Mouse (Mus musculus) neural tube, embryonic 11.5 days (tissue): ENCODE measurements around the gene Prok2. TPM values are rescaled to one million over a fixed set of nuclear protein-coding genes. Genes with fewer than 3 reads are reported as not detected.

Experiments used
- ATAC-seq: fragments of 200-750 bp; cut with Nextera tagmentation; 2 replicates; pipeline ENCODE4 v1.8.0; 2017; ENCODE audit warnings: moderate number of reproducible peaks, mild to moderate bottlenecking, moderate TSS enrichment, moderate library complexity; ENCODE audit not compliant: insufficient read depth, low FRiP score, low TSS enrichment
- DNase-seq: peaks from one replicate; pipeline ENCODE4 v3.0.0-alpha.2; 2015; ENCODE audit warnings: low spot score
- H3K27ac ChIP-seq: fragments of 300-500 bp; sonication (generic); 2 replicates; pipeline ENCODE4 v1.5.1; 2014; ENCODE audit warnings: low read depth, mild to moderate bottlenecking, low read length
- H3K27me3 ChIP-seq: fragments of 300-500 bp; sonication (generic); 2 replicates; pipeline ENCODE4 v1.6.1; 2014; ENCODE audit warnings: mild to moderate bottlenecking, low read length, mixed read lengths; ENCODE audit not compliant: control insufficient read depth, insufficient read depth
- H3K36me3 ChIP-seq: fragments of 300-500 bp; sonication (generic); 2 replicates; pipeline ENCODE4 v1.6.1; 2014; ENCODE audit warnings: mild to moderate bottlenecking, low read length, moderate library complexity, mixed read lengths; ENCODE audit not compliant: control insufficient read depth, insufficient read depth
- H3K4me1 ChIP-seq: fragments of 300-500 bp; sonication (generic); 2 replicates; pipeline ENCODE4 v1.6.1; 2014; ENCODE audit warnings: low read length, mixed read lengths; ENCODE audit not compliant: control insufficient read depth, insufficient read depth
- H3K4me2 ChIP-seq: fragments of 300-500 bp; sonication (generic); 2 replicates; pipeline ENCODE4 v1.6.1; 2014; ENCODE audit warnings: low read depth, mild to moderate bottlenecking, moderate library complexity
- H3K4me3 ChIP-seq: fragments of 300-500 bp; sonication (generic); 2 replicates; pipeline ENCODE4 v1.5.1; 2014; ENCODE audit warnings: low read depth, low read length
- H3K9ac ChIP-seq: fragments of 300-500 bp; sonication (generic); 2 replicates; pipeline ENCODE4 v1.6.1; 2014; ENCODE audit warnings: mild to moderate bottlenecking, low read length
- H3K9me3 ChIP-seq: fragments of 300-500 bp; sonication (generic); 2 replicates; pipeline ENCODE4 v1.6.1; 2016; ENCODE audit warnings: low read length; ENCODE audit not compliant: control insufficient read depth
- WGBS: fragments of 180-500 bp; shearing (Covaris S2); extraction: QIAGEN DNeasy Blood & Tissue Kit; methylation state at CpG from one replicate; pipeline ENCODE4 v1.1.7; 2014; 5-methylcytosine and 5-hydroxymethylcytosine counted together
- polyA plus RNA-seq: library from polyadenylated mRNA; unstranded; fragments of >200 nt; fragmentation: Nextera tagmentation; extraction: Ambion mirVana; gene quantifications from 2 replicates; pipeline ENCODE4 v1.2.1, GENCODE M21; 2014

The Prok2 gene
- polyA plus RNA-seq, 1 experiment from 2014 or later = not detected

DNA sequence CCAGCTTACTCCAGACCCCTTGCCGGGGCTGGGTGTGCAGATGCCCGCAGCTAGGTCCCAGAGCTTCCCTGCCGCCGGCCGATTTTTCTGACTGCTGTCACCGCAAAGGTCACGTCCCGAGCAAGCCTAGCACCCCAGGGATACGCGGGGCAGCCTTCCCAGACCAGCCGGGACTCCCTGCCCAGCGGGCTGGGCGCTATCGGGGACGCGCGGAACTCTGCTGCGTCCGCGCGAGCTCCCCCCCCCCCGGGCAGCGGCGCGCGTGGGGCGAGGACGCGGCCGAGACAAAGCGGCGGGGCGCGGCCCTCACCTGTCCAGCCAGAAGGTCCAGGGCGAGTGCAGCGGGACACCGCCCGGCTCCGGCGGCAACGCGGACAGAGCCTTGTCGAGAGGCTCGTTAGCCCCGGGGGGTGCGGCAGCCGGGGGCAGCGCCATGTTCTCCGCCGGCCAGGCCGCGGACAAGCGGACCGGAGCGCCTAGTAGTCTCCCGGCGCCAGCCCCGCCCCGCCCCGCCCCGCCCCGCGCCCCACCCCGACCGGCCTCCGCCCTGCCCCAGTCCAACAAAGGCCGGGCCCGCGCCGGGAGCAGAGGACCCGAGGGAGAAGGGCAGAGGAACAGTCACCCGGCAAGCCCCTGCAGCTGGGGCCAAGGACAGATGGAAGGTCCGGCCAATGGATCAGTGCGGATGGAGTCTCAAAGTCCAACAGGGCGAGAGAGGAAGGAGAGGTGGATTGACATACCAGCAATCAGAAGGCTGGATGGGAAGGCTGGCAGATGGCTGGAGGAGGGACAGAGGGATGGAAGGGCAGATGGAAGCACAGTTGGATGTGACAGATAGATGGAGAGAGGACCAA lies 59.6 kb downstream of the Prok2 start, which contains the start of the genes Eif4e3 and Gm20696:
Gene Eif4e3 (minus strand): TSS at position 454 of the 854 bp plus-strand sequence.
Gene Gm20696 (minus strand): TSS at position 480 of the 854 bp plus-strand sequence.
- H3K27me3 ChIP-seq = no peaks in the 10 kb centered on the region
- peaks cover 15% of the 10 kb centered on the region for H3K4me1 ChIP-seq
- peak; percentile 68 for ATAC-seq
- H3K4me2 ChIP-seq = peak within 1 kb of the TSS; percentile 94
- H3K9ac ChIP-seq = peak within 1 kb of the TSS; percentile 92
- DNase-seq = peak; percentile 68
- H3K36me3 ChIP-seq = no peaks in the 10 kb centered on the region
- WGBS = under 1% methylated on average over 37 of the region's 75 CpGs
- peak within 1 kb of the TSS; percentile 81 for H3K4me3 ChIP-seq
- H3K27ac ChIP-seq = peak within 1 kb of the TSS; percentile 68
- H3K9me3 ChIP-seq = no peaks in the 10 kb centered on the region

DNA sequence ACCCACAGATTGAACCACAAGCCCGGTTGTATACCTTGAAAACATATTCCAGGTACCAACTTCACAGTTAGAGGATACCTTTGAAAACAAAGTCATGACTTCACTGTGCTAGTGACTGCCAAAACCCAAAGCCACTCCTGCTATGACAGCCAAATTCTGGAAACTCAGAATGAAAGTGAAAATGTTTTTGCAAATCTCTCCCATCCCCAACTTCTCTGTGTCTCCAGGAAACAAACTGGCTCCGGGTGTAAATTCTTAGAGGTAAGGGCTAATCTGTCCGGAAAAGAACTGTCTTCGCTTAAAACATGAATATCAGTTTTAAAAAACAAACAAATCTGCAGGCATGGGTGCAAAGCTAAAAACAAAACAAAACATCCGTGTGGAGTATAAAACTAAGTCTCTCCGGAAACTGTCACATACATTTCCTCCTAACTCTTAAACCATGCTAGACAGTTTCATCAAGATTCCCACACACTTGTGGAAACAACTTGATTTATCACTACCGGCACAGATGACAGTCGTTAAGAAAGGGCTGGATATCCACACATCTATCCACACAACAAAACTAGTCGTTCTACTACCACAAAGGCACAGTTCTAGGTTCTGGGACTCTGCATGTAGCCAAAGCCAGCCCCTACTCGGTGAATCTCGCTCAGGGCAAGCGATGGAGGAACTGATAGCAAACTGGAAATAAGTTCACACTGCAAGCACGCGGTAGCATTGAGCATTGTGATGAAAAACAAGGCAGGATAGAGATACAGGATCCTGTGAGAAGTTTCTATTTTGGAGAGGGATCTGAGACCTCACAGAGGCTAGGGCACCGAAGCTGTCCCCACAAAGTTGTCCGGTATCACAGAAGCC lies 60.5 kb downstream of the Prok2 start:
- Histone ChIP-seq H3K4me1 (peaks cover 16% of the 10 kb centered on the region), H3K27ac (peak overlapping the region; percentile 68), H3K36me3 (no peaks in the 10 kb centered on the region), H3K27me3 (no peaks in the 10 kb centered on the region), H3K9ac (peak overlapping the region; percentile 92), H3K4me3 (peak overlapping the region; percentile 81), H3K4me2 (peak overlapping the region; percentile 94), H3K9me3 (no peaks in the 10 kb centered on the region)
- WGBS = 28% methylated on average over 16 of the region's 16 CpGs
- ATAC-seq = no peak; the same call in 1 of the 2 replicates
- DNase-seq = no peak

DNA sequence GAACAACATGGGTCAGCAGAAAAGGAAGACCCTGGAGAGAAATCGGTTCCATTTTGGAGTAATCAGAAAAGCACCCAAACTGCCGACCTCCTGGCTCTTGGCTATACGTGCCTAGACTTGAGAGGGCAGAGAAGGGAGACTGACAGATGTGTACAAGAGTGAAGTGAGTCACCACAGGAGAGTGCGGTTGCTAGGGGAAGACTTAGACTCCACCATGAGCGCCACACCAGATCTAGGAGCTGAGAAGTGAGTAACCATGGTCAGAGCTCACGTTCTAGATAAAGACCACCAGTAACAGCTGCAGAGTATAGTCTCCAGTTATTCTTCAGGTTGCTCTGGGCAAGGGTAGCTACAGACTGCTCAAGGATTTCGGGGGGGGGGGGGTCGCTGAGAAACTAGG lies 63.0 kb downstream of the Prok2 start:
- Histone ChIP-seq H3K27ac (no peak overlapping the region), H3K4me1 (peaks cover 16% of the 10 kb centered on the region)

More for the DNA sequence above, 63.0 kb downstream of the Prok2 start:
- Histone ChIP-seq H3K36me3 (no peaks in the 10 kb centered on the region), H3K9ac (no peak overlapping the region), H3K27me3 (no peaks in the 10 kb centered on the region), H3K4me2 (no peak overlapping the region), H3K9me3 (no peaks in the 10 kb centered on the region), H3K4me3 (no peak overlapping the region)
- WGBS = 78% methylated on average over 8 of the region's 8 CpGs
- ATAC-seq (no peak), DNase-seq (no peak)

Other genes with a start within 250 kb of the Prok2 start
- gene Foxp1, start 203.7 kb downstream of the Prok2 start, polyA plus RNA-seq = 111 and 116 TPM in 2 replicates
- gene Eif4e3, start 59.6 kb downstream of the Prok2 start, polyA plus RNA-seq = 19.5 and 19.6 TPM in 2 replicates
- 2.5 and 4.7 TPM in 2 replicates for gene Gm20696, start 59.6 kb downstream of the Prok2 start, polyA plus RNA-seq
- gene Gpr27, start 33.7 kb downstream of the Prok2 start, polyA plus RNA-seq = 3.4 and 3.7 TPM in 2 replicates